Mouse (Mus musculus) heart, postnatal 10 days (tissue): ENCODE measurements around the gene Rgs6. TPM values are rescaled to one million over a fixed set of nuclear protein-coding genes. Genes with fewer than 3 reads are reported as not detected.

Source experiments
- DNase-seq, 2 experiments: peaks; one replicate each; pipeline ENCODE4 v3.0.0; 2021
- intact Hi-C: fragments of 180-260 bp; cut with DNase I; formaldehyde crosslinking; loops from one replicate; pipeline ENCODE4 v1.15.1; 2025
- total RNA-seq, 2 experiments: library from RNA; stranded (reverse); gene quantifications; 2 replicates each; pipeline ENCODE4 v1.2.3; 2021

Gene Rgs6
- total RNA-seq, 2 experiments from 2014 or later = 17.0 to 17.3 TPM

DNA sequence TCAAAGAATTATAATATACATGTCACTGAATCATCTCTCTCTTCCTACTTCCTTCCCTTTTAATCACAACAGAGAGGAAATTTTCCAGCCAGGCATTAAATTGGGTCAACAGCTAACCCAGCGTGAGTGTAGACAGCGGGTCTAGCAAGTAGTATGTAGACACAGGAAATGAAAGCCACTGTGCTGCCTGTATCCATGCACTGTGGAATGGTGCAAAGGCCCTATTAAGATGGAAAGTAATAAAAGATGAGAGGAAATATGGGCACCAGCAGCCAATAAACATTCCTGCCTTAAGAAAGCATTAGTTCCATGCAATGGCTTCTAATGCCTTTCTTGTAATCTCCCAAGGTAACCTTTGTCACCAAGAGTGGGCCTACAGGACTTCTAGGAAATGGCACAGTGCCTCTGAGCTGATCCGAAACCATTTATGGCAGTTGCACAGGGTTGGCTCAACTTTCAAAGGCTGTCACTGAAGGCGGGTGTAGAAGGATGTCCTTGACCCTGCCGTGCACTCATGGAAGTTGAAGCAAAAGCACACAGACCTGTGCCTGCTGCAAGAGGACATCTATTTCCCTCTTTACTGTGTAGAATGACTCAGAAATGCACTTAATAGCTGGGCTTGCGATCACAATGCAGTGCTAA is 347.1 kb downstream of the Rgs6 start:
- intact Hi-C loops = no loop called here
- DNase-seq = peak; percentile 57 to 61

DNA sequence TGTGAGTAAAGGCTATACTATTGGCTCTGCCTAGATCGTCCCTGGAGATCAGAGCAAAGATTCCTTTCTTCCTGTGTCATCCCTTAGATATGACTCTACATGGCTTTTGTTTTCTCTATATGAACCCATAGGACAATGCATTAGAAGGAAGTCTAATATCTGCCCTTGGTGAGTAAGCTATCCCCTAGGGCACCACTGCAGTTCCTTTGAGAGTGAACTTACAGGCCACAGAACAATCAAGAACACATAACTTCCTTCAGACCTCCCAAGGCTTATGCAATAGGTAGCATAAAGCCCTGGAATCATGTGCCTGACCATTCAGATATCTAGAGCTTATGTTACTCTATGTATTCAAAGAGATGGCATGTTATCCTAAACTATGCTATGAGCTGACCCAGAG is 347.7 kb downstream of the Rgs6 start:
- DNase-seq = no peak
- intact Hi-C loops = no loop called here

DNA sequence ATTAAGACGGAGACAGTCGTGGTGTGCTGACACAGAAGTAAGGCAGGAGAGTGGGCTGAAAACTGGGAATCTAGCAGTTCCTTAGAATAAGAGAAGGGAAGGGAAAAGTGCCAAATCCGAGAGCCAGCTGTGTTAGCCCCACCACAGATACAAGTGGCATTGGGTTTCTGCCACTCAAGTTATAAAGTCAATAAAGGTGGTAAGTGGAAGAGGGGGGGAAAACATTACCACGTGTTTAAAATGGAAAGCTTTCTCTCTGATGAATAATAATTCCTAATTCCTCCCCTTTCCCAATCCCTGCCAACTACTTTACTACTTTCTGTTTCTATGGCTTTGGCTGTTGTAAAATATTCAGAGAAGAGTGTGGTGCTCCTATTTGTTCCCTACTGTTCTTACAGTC is 352.4 kb downstream of the Rgs6 start:
- no peak for DNase-seq
- intact Hi-C loops = loop anchor here (10.0 kb wide), 1 partner anchor 356 kb away; the partner anchor contains the start of gene Rgs6

DNA sequence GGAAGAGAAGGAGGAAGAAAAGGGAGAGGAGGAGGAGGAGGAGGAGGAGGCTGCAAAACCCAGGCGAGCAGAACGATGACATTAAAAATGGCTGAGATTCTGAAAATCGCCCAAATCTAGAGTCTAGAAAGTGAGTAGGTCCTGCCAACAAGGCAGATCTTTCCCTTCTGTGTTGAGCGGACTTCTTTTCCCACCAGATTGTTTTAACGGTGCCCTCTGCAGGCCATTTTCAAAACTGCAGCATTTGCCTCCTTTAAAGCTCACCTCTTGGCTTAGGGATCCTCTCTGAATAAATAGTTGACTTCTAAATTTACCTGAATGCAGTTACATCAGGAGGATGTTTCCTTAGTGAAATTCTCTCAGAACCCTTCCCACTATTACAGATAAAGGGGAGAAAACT is 358.4 kb downstream of the Rgs6 start:
- peak; percentile 89 to 92 for DNase-seq
- intact Hi-C loops = loop anchor here (1.0 to 10.0 kb wide), 5 partner anchors 72 to 448 kb away; partner anchors contain the start of gene Rgs6

DNA sequence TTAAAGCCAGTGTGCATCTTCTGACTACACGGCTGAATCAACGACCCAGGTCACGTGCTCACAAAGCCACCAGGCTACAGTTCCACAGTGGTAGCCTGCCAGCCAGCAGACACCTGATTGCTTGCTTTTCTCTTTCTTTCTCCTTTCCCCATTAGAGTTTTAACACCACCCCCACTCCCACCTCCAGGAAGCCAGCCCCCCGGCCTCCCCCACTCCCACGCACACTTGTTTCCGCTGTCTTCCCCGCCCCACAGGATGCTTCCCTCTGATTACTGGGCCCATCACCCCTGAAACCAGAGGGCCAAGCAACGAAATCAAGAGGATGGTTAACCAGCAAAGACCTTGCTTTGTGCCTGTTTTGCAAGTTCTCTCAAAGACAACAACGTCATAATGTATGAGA is 373.0 kb downstream of the Rgs6 start:
- intact Hi-C loops = no loop called here
- no peak for DNase-seq

DNA sequence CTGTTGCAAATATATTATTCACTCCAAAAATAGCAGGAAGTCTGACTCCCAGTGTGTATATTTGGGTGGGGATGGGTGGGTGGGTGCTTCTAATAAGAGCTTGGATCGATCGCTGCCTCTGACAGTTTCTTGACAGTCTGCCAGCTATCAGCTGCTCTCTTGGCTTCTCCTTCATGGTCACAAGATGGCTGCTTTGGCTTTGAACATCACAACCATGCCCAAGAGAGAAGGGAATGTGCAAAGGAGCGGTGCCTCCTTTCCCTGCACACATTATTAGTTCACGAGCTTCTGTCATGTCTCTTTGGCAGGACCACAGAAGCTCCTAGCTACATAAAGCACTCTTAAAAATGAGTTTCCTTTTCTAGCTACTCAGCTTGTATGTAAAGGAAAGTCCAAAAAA is 373.8 kb downstream of the Rgs6 start:
- intact Hi-C loops = no loop called here
- peak; percentile 34 to 43 for DNase-seq

DNA sequence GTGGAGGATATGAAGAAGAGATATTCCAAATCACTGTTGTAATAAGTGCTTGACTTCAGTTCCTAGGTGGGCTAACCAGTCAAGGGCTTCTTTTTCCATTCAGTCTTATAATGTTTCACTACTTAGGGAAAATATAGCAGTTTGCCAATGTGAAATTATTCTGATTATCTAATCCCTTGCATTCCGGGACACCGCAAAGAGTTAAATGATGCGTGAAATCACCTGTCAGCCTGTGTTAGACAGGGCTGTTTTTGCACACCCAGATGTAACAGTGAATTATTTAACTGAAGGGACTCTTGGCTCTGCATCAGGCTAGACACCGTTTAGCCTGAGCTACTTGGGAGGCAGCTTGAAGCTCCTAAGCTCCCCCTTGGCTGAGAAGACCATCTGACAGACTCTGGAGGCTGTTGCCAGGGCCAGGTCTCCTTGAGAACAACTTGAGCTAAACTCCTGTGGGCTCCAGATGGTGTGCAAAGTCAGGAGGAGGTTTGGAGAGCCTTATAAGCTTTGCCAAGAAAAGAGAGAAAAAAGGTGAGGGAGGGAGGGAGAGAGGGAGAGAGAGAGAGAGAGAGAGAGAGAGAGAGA is 382.5 kb downstream of the Rgs6 start:
- intact Hi-C loops = no loop called here
- no peak for DNase-seq

DNA sequence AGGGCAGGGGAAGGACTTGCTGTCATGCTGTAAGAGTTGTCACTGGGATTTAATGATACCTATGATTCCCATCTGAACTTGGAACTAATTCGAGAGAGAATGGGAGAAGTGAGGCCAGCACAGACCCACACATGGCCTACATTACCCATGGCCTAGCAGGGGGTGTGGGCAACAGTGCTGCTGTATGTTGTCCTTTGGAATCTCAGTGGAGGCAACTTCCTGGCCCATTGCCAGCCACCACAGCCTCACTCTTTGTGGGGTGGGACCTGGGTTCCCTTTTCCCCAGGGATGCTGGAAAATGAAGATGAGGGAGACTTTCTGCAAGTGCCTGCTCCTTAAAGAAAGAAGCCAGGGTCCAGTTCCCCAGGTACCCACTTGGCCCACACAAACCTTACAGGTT is 383.1 kb downstream of the Rgs6 start:
- intact Hi-C loops = no loop called here
- no peak for DNase-seq

DNA sequence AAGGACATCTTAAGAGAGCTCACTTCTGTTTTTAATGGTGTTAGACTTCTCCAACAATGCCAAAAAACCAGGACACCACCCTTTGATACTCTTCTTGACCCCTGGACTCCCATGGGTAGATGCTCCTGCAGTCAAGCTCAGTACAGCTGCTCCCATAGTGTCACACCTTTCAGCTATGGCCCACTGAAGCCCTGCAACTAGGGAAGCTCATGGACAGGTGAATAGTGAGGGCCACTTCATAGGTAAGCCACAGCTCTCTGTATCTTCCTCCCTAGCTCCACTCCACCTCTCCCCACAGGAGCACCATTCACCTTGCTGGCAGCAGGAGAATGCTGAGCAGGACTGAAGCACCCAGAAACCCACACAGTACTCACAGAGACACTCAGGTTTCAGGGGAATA is 384.6 kb downstream of the Rgs6 start:
- no peak for DNase-seq
- intact Hi-C loops = no loop called here

DNA sequence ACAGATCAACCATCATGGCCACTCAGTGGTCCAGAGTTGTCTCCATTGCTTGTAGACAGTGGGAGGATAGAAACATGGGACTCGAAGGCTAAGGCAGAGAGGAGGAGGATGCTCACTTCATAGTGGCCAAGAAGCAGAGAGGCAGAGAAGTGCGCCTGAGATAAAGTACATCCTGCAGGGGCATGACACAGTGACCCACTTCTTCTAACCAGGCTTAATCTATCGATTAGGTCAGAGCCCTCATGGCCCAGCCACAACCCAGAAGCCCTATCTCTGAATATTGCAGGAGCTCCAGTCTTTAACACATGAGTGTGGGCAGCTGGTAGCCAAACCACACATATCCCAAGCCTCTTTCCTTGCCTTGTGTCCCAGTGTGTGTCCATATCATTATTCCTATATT is 385.7 kb downstream of the Rgs6 start:
- DNase-seq = no peak
- intact Hi-C loops = no loop called here

DNA sequence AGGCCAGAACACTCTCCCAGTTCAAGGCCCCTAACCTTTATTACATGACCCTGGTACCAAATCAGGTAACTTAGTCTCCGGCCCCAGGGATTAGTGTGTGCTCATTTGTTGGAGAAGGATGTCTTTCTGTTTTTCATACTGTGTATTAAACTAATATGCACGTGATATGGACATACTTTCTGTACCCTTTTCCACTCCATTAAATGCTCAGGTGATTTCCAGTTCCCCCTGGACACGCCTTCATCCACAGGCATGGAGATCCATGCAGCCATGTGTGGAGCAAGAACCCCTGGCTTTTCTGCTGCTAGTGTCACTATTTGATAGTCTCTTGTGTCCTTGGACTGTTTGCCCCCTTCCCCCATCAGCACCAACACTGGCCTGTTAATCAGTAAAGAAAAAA is 390.2 kb downstream of the Rgs6 start:
- DNase-seq = no peak
- intact Hi-C loops = no loop called here

DNA sequence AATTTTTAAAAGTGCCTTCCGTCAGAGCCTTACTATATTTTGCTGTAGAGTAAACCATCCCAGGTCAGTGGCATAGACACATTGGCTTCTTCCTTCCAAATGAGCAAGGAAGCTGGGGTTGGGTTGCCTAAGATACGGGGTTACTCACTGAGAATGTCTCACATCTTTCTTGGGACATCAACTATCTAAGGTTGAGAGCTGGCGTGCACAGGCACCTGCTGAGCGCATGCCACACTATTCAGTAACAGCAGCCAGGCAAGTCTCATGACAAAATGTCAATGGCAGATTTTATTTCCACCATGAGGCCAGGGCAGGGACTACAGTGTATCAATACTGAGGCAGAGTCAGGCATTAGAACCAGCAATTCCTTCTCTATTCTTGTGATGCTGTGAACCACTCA is 394.6 kb downstream of the Rgs6 start:
- no peak for DNase-seq
- intact Hi-C loops = no loop called here

DNA sequence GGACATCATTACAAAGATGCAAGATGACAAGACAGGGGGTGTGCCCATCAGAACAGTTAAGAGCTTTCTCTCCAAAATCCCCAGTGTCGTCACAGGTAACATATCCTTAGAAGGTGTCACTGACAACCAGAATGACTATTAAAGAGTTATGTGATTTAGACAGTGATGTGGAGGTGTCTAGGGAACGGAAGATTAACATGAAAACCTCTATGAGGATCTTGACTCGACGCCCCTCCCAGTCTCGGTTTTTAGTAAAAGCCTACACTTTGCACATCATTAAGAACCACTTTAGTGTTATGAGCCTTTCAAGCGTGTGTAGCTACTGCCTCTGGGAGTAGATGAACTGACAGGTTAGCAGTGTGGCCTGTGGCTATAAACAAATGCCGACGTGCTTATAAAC is 397.2 kb downstream of the Rgs6 start:
- no peak for DNase-seq
- intact Hi-C loops = no loop called here

DNA sequence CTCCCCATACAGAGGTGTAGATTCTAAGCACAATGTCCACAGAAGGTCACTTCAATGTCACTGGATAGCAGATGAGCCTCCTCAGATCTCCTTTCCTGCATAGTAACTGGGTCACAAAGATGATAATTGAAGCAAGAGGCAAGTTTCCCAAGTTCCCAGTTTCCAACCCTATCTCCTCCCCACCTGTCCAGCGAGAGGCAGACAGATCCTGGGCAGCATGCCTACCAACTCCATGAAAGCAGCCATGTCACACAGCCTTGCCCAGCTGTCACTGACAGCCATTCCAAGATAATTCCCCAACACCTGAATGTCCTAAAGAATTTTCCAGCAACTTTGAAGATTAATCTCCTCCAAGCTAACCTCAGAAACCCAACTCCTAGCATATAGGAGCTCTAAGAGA is 399.6 kb downstream of the Rgs6 start:
- intact Hi-C loops = no loop called here
- no peak for DNase-seq

DNA sequence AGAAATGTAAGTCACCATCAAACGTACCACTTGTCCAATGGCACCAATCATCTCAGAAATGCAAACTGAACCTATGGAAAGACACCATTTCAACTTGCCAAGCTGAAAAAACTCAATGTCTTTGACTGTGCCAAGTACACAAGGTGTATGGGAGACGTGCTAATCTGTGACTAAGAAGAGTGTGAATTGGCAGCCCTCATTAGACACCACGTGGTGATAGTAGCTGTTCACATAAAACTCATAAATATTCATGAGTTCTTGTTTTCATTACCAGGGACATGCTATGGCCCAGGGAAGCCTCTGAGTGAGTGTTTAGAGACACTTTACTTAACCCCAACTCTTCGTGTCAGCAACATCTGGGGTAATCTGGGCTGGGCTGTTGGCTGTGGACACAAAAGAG is 405.8 kb downstream of the Rgs6 start:
- intact Hi-C loops = no loop called here
- DNase-seq = no peak

DNA sequence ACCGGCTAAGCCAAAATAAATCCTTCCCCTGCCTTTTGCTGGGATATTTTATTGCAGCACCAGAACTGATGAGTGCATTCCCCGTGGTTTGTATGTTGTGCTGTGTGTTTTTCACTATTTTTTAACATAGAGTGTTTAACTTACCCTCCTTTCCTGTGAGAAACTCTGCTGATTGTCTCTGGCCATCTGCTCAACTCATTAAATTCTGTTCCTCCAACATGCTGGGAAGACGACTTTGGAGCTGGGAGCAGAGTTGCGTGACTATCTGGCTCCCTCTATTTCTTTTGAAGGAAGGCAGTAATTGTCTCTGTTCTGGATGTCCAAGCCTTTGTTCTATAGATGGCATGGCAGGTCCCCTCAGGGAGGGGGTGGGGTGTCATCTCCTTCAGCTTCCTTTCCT is 408.7 kb downstream of the Rgs6 start:
- intact Hi-C loops = no loop called here
- DNase-seq = no peak

DNA sequence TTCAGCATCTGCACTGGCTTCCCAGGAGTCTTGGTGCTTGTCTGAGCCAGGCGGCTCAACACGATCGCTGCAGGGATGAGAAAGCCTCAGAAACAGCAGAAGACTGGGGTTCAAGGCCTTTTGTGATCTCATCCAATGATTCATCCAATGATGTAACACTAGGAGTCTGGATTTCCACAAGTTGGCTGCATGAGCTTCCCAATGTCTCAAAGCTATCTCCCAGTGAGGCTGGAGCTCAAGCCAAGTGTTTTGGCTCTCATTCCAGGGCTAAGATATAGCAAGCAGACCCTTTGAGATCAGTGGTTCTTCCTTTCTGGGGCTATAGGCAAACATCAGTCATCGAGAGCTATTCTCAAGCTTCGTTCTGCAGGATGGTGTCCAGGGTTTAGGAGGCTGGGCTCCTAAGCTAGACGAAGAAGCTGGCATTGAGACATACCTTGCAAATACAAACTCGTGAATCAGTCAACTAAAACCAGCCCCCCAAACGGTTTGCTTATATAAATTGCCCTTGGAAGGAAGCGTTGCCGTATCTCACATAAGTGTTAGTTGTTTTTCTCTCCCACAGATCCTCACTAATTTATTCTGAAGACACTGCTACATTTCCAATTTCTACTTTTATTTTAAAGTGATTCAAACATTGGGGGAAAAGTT is 410.7 kb downstream of the Rgs6 start:
- DNase-seq = peak; percentile 64 to 65
- intact Hi-C loops = no loop called here

DNA sequence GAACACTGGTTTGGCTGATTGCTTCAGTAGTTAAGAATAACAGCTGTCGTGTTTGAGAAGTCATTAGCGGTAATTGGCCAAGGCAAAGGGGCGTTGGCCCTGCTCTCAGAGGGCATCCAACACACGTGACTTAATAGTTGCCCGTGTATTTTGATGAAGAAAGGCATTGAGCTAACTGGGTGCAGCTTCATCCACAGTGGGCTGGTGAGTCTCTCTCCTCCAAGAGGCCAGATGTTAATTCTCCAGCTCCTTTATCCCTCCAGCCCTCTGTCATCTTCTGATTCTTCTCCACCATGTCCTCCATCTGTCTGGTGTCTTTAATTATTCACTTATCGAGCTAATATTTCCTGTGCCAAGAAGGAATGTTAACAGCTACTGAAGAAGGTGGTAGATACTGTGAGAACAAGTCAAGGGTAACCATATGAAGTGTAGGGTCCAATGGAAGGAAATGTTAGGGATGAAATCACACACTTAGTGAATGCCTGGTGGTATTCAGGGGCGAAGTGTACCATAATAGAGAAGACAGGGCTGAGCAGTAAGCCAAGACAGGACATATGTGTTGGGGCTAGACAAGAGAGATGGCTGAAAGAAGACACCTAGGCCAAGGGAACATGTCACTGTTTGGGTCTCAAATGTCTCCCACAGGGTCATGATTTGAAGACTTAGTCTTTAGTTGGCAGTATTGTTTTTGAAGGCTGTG is 411.4 kb downstream of the Rgs6 start:
- peak; percentile 55 to 66 for DNase-seq
- intact Hi-C loops = no loop called here

DNA sequence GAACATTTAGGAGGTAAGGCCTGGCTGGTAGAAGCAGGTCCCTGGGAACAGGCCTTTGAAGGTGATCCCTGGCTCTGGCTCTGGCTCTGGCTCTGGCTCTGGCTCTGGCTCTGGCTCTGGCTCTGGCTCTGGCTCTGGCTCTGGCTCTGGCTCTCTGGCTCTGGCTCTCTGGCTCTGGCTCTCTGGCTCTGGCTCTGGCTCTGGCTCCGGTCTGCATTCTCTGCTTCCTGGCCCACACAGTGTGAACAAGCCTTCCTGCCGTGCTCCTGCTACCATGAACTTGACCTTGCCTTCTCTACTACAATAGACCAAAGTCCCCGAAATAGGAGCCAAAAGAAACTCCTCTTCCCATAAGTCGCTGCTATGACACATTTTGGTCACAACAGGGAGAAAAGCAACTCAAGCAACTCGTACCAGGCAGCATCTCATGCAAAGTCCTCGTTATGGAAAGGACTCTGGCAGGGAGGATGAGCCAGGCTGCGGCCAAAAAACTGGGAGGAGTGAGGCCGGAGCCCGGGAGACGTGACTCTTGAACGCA is 412.0 kb downstream of the Rgs6 start:
- peak; percentile 44 to 47 for DNase-seq
- intact Hi-C loops = no loop called here

DNA sequence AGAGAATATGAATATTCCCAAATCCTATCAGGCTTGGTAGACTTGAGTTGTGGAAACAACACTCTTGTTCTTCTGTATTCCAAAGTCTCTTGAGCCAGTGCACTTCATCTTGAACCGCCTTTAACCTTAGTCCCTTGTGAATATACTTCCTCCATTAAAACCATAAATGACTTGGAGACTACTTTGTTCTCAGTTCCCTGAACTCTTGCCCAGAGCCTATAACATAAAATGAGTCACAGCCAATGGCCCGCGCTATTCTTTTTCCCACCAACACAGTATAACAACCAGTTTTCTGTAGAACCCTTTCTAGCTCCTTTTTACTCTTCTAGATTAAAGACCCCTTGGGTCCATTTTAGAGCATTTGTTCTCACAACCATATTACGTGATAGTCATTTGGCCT is 412.9 kb downstream of the Rgs6 start:
- intact Hi-C loops = no loop called here
- no peak for DNase-seq

DNA sequence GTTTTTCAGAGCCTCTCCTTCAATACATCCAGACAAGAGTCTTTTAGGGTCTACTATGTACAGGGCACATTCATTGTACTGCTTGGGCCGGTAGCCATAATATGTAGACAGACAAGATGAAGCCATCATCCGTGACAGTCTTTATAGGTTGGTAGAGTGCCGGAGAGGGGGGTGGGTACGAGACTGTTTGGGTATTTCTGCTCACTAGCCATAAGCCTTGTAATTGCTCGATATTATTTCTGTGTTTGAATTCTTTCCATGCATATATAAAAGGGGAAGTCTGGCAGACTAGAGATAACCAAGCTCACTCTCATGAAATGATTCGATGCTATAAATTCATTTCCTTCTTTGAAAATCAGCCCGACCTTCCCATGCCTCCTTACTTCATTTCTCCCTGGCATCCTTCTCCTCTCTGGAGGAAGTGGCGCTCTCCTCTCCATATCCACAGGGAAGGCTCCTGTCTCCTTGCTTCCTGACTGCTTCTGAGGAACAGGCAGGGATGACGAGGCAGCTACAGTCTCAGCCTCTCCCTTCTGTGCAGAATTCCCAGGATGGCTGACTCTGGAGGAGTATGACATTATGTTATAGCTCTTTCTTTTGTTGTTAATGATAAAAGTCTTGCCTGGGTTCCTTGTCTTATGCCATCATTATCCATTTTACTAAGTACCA is 416.1 kb downstream of the Rgs6 start:
- intact Hi-C loops = no loop called here
- DNase-seq = no peak
